Mouse (Mus musculus) Muller cell, postnatal 12 days (primary cell): ENCODE results near the gene Csnk2a2.

Experiments used
- DNase-seq: peaks from one replicate; pipeline ENCODE4 v3.0.0-alpha.2; 2015; ENCODE audit errors: inconsistent ontology term

The Csnk2a2 gene

DNA sequence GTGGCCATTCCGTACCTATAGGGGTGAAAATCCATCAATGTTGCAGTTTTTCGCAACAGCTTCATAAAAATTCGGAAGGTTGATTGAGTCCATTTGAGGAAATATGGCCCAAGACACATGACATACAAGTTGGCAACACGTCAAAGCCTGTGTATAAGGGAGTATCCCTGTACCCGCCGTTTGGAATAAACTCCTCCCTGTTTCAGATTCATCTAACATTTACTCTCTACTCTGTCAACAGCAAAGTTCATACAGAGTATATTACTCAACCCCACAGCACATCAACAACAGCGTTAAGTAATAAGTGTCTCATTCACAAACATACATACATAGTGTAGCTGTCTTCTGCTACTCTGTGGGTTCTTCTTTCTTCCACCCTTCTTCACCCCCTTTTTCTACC, 65.2 kb downstream of the Csnk2a2 start:
- no peak for DNase-seq

DNA sequence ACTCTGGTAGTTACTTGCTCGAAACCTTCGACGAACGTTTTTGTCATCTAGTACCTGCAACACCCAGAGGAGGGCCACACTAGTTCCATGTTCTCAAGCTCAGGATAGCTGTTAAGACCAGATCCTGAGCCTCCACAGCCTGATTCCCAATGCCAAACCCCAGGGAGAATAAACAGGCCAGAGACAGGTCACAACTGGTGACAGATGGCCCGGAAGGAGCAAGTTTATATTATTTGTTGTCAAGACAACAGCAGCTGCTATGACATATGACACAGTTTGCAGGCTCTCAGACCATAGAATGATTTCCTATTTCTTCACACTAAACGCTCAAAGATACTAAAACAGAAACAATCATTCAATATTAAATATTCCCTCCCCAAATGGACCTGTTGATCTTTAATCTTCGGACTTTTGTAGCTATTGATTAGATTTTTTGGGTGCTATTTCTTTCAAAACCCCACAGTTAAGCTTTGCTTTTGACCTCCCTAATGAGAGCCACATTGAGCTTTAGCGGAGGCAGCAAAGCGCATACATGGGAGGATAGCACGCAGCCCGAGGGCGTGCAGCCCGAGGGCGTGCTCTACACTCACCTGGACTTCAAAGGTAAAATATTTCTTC, 67.5 kb downstream of the Csnk2a2 start:
- DNase-seq: no peak

DNA sequence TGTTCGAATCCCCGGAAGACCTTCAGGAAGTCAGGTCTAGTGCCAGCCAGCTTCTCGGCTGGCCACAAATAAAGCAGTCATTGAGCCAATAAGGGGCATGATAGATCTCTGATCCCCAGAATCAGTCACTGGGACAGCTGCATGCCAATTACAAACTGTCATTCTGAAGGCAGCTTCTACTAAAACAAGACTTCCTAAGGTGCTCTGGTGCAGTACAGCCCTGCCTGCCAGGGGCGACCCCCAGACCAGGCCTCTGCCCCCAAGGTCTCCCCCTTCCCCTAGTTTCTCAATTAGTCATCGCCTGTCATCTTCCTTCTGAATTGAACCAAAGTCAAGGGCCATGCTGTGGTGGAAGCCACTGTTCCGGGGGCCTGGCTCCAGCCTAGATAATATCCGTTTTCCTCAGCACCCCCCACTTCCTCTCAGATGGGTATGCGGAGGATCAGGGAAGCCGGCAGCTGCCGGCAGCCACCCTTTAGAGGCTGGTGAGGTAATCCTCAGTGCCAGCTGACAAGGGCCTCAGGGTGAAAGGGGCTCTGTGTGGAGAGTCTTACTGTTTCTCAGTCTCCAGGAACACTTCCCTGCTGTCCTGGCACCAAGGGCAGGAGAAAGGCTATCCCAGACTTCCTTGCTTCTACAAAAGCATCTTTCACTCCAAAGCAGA, 78.4 kb downstream of the Csnk2a2 start:
- no peak for DNase-seq

GRCm38 (mm10) chr8:95409518-95409917, 80.3 kb downstream of the Csnk2a2 start:
- DNase-seq: no peak

DNA sequence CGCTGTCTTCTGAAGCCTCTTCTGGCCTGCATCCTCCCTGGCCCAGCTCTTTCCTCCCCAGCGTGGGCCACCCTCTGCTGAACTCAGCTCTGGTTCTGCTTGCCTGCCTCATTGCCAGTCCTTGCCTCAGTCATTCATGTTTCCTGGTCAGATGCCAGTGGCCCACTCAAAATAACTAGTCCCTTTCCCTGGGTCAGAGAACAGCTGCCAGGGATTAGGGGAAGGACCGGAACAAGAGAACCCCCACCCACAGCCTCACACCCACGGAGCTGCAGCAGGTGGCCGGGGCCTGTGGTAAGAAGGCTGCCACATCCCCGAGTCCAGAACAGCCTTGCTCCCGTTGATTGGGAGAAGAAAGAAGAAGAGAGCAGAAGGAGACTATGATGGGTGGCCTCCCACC, 88.7 kb downstream of the Csnk2a2 start:
- DNase-seq: peak; percentile 18

- DNase-seq: no peak
Measured at GRCm38 (mm10) chr8:95399131-95399530, 90.7 kb downstream of the Csnk2a2 start.

DNA sequence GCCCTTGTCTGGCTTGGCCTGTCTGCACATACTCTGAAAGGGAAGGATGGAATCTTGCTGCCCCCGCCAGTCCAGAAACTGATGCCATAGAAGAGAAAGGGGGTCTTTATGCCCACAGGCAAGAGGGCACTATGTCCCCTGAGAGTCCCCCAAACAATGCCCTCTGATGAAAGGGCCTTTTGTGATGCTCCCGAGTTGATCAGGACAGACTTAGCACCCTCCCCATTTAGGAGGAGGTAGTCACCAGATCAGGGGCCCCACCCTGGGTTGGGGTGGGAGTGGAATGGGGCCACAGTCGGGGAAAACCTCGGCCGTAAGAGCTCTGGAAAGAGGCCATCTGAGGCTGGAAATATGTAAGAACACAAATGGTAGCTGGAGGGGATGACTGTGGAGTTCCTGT, 92.6 kb downstream of the Csnk2a2 start:
- peak; percentile 10 for DNase-seq

DNA sequence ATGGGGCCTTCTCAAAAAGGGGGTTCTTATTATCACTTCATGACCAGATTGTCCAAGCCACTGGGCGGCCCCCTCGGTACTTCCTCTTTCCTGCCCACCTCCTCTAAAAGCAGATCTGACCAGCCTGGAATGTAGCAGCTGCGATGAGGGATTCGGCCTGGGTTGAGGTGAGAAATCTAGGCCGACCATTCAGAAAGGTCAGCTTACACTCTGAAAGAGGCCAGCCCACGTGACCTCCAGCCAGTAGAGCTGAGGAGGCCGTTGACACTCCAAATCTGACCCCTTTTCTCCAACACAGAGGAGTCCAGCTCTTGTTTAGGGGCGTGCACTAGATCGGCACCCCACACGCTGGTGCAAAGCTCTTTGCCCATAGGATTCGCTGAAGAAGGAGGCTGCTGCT, 93.1 kb downstream of the Csnk2a2 start:
- peak; percentile 7 for DNase-seq
